Mouse (Mus musculus) liver, embryonic 11.5 days (tissue): ENCODE results near the gene Klhl5. TPM values are rescaled to one million over a fixed set of nuclear protein-coding genes. Genes with fewer than 3 reads are reported as not detected.

ENCODE experiments used
- ATAC-seq: fragments of 200-750 bp; cut with Nextera tagmentation; replicated peaks from 2 replicates; pipeline ENCODE4 v1.8.0; 2017; ENCODE audit warnings: moderate number of reproducible peaks, mild to moderate bottlenecking, moderate TSS enrichment, moderate library complexity; ENCODE audit not compliant: low FRiP score
- DNase-seq: peaks from one replicate; pipeline ENCODE4 v3.0.0-alpha.2; 2017; ENCODE audit warnings: low spot score
- H3K27ac ChIP-seq: fragments of 300-500 bp; sonication (generic); 2 replicates; pipeline ENCODE4 v1.5.1; 2014; ENCODE audit warnings: mild to moderate bottlenecking, low read depth, low read length, control low read depth
- H3K27me3 ChIP-seq: fragments of 300-500 bp; sonication (generic); replicated peaks from 2 replicates; pipeline ENCODE4 v1.6.1; 2014; ENCODE audit warnings: low read length, mixed read lengths; ENCODE audit not compliant: control insufficient read depth, insufficient read depth
- H3K36me3 ChIP-seq: fragments of 300-500 bp; sonication (generic); 2 replicates; pipeline ENCODE4 v1.6.1; 2014; ENCODE audit warnings: mild to moderate bottlenecking, low read length, moderate library complexity, mixed read lengths; ENCODE audit not compliant: control insufficient read depth, insufficient read depth
- H3K4me1 ChIP-seq: fragments of 300-500 bp; sonication (generic); replicated peaks from 2 replicates; pipeline ENCODE4 v1.6.1; 2014; ENCODE audit warnings: low read length, mixed read lengths; ENCODE audit not compliant: control insufficient read depth, insufficient read depth
- H3K4me2 ChIP-seq: fragments of 300-500 bp; sonication (generic); 2 replicates; pipeline ENCODE4 v1.6.1; 2014; ENCODE audit warnings: mild to moderate bottlenecking, control low read depth, moderate library complexity
- H3K4me3 ChIP-seq: fragments of 300-500 bp; sonication (generic); 2 replicates; pipeline ENCODE4 v1.5.1; 2014; ENCODE audit warnings: low read depth, low read length, control low read depth
- H3K9ac ChIP-seq: fragments of 300-500 bp; sonication (generic); 2 replicates; pipeline ENCODE4 v1.6.1; 2014; ENCODE audit warnings: low read depth, low read length, control low read depth
- H3K9me3 ChIP-seq: fragments of 300-500 bp; sonication (generic); 2 replicates; pipeline ENCODE4 v1.6.1; 2016; ENCODE audit warnings: low read length, inconsistent platforms, mixed read lengths; ENCODE audit not compliant: control insufficient read depth
- WGBS: fragments of 180-500 bp; shearing (Covaris S2); extraction: QIAGEN DNeasy Blood & Tissue Kit; methylation state at CpG from one replicate; pipeline ENCODE4 v1.1.7; 2014; 5-methylcytosine and 5-hydroxymethylcytosine counted together
- polyA plus RNA-seq: library from polyadenylated mRNA; unstranded; fragments of >200 nt; fragmentation: Nextera tagmentation; extraction: Ambion mirVana; gene quantifications from 2 replicates; pipeline ENCODE4 v1.2.1, GENCODE M21; 2014

The Klhl5 gene
- polyA plus RNA-seq, 1 experiment from 2014 or later = 10.0 TPM

DNA sequence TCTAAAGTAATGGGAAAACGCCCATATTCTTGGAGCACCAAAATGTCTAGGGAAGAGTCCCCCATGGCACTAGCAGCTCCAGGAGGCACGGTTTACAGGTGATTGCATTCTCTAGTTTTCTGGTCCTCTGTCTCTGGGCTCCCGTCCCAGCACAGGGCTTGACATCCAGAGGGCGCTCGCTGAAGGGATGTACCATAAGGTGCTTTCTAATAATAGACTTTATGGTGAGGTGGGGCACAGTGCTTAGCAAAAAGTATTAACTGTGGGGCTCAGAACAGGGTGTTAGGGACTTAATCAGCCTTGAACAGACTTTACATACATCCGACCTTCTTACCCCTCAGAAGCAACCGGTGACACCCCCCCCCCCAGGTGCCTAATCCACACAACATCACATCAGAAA, 32.6 kb upstream of the Klhl5 start:
- H3K27ac ChIP-seq = no peak overlapping the region
- ATAC-seq = no peak
- no peaks in the 10 kb centered on the region for H3K4me1 ChIP-seq
- H3K4me3 ChIP-seq = no peak overlapping the region
- no peak overlapping the region for H3K4me2 ChIP-seq
- H3K27me3 ChIP-seq = no peaks in the 10 kb centered on the region
- DNase-seq = no peak
- H3K36me3 ChIP-seq = no peaks in the 10 kb centered on the region
- no peak overlapping the region for H3K9ac ChIP-seq
- 58% methylated on average over 7 of the region's 7 CpGs for WGBS
- no peaks in the 10 kb centered on the region for H3K9me3 ChIP-seq

DNA sequence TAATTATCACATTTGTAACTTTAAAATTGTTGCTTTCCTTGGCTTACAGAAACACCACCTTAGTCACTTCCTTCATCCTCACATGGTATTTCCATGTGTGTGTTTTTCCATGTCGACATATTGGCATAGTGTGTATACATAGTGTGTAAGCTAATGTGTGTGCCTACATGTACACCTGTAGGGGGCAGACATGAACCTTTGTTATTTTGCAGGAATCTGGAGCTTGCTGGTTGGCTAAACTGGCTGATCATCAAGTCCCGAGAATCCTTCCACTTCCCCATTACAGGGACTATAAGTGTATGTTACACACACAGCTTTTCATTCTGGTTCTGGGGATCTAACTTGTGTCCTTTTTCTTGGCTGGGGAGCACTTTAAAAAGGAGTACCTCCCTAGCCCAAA, 31.3 kb upstream of the Klhl5 start:
- DNase-seq (no peak), ATAC-seq (no peak)
- Histone ChIP-seq H3K4me3 (no peak overlapping the region), H3K4me2 (no peak overlapping the region), H3K4me1 (no peaks in the 10 kb centered on the region), H3K27me3 (no peaks in the 10 kb centered on the region), H3K9me3 (no peaks in the 10 kb centered on the region), H3K36me3 (no peaks in the 10 kb centered on the region), H3K27ac (no peak overlapping the region), H3K9ac (no peak overlapping the region)
- 77% methylated on average over 2 of the region's 2 CpGs for WGBS

DNA sequence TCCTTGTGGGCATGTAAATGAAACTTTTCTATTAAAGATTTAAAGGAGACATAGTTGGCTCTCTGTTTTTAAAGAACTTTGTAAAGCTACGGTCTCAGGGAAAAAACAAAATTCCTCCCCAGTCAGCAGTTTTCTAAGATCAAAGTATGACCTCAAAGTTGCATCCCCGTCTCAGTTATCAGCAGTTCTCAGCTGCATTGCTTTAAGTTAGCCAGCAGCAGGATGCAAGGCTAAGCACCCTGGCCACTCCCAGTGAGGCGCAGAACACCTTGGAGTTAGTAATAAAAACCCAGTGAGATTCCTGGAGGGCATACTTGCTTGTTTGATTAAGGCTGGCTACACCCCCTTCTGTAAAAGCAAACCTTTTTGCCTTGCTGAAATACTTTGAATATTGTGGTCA, 30.6 kb upstream of the Klhl5 start:
- no peak for DNase-seq

DNA sequence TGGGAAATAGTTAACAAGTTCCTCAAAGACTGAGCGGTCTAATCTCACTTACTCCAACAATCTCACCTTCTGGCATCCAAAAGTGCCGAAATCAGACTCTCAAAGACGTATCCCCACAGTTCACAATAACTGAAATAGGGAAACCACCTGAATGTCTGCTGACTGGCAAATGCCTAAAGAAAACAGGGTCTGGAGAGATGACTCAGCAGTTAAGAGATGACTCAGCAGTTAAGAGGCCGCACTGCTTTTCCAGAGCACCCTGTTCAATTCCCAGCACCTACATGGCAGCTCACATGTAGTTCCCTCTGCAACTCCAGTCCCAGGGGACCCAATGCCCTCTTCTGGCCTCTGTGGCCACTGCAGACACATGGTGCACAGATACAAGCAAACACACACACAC, 29.3 kb upstream of the Klhl5 start:
- Histone ChIP-seq H3K9ac (no peak overlapping the region), H3K9me3 (no peaks in the 10 kb centered on the region), H3K27ac (no peak overlapping the region), H3K4me1 (no peaks in the 10 kb centered on the region), H3K36me3 (no peaks in the 10 kb centered on the region), H3K4me2 (no peak overlapping the region), H3K4me3 (no peak overlapping the region), H3K27me3 (no peaks in the 10 kb centered on the region)
- DNase-seq (no peak), ATAC-seq (no peak)
- 89% methylated on average over 4 of the region's 4 CpGs for WGBS

More for the DNA sequence above, 30.6 kb upstream of the Klhl5 start:
- no peak overlapping the region for H3K27ac ChIP-seq
- 48% methylated on average over 3 of the region's 3 CpGs for WGBS
- no peak overlapping the region for H3K4me2 ChIP-seq
- no peaks in the 10 kb centered on the region for H3K27me3 ChIP-seq
- no peaks in the 10 kb centered on the region for H3K4me1 ChIP-seq
- ATAC-seq = no peak
- no peaks in the 10 kb centered on the region for H3K9me3 ChIP-seq
- no peak overlapping the region for H3K4me3 ChIP-seq
- no peaks in the 10 kb centered on the region for H3K36me3 ChIP-seq
- H3K9ac ChIP-seq = no peak overlapping the region

DNA sequence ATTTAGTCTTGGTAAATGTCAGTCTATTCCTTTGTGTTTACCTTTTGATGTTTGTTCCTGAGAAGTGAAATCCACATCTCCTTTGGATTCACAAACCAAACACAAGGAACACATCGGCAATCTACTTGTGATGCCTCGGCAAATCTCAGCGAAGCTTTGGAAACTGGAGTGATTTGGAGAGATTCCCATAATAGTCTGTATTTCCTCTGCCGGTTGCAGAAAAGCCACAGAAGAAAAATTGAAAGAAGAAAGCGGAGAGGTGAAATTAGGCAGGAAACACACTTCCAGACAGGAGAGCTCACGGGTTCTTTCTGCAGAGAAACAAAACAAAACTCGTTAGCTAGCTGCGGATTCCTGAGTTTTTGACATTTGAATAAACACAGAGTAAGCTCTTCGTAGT, 27.5 kb upstream of the Klhl5 start:
- no peak for DNase-seq
- H3K4me1 ChIP-seq = no peaks in the 10 kb centered on the region
- ATAC-seq = no peak
- no peak overlapping the region for H3K4me2 ChIP-seq
- H3K4me3 ChIP-seq = no peak overlapping the region
- no peaks in the 10 kb centered on the region for H3K9me3 ChIP-seq
- H3K9ac ChIP-seq = no peak overlapping the region
- H3K27ac ChIP-seq = no peak overlapping the region
- WGBS = 67% methylated on average over 9 of the region's 9 CpGs
- H3K36me3 ChIP-seq = no peaks in the 10 kb centered on the region
- H3K27me3 ChIP-seq = no peaks in the 10 kb centered on the region

DNA sequence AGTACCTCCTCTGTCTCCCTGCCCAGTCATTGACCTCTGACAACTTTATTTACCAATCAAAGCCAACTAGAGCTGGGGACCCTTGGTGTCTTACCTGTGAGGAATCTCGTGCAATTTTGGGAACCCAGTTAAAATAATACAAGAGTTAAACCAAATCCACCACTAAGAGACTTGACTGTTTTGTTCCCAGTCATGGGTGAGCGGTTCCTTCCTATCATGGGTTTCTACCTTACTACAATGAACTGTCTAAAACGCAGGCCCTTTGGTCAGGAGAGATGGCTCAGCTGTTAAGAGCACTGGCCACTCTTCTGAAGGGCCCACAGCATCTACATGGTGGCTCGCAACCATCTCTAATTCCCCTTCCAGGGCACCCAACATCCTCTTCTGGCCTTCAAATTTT, 25.5 kb upstream of the Klhl5 start:
- no peak overlapping the region for H3K4me3 ChIP-seq
- 82% methylated on average over 4 of the region's 4 CpGs for WGBS
- H3K36me3 ChIP-seq = no peaks in the 10 kb centered on the region
- no peaks in the 10 kb centered on the region for H3K4me1 ChIP-seq
- no peak overlapping the region for H3K9ac ChIP-seq
- DNase-seq (no peak), ATAC-seq (no peak)
- no peak overlapping the region for H3K4me2 ChIP-seq
- no peak overlapping the region for H3K27ac ChIP-seq
- no peaks in the 10 kb centered on the region for H3K27me3 ChIP-seq
- no peaks in the 10 kb centered on the region for H3K9me3 ChIP-seq

DNA sequence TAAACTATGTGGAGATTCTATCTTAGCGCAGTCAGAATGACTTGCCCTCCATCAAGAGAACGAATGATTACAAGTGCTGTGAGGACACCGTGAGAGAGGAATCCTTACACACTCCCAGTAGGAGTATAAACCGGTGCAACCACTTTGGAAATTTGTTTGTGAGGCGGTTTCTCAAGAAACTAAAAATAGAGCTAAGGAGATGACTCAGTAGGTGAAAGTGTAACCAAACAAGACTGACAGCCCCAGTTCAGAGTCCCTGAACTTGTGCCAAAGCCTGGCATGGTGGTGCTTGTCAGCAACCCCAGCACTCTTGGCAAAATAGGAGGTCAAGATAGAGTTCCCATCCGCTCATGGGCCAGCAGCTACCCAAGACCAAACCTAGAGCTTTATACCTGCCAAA, 20.8 kb upstream of the Klhl5 start:
- no peaks in the 10 kb centered on the region for H3K27me3 ChIP-seq
- no peak overlapping the region for H3K4me2 ChIP-seq
- no peaks in the 10 kb centered on the region for H3K36me3 ChIP-seq
- WGBS = 78% methylated on average over 6 of the region's 6 CpGs
- ATAC-seq (no peak), DNase-seq (no peak)
- H3K4me3 ChIP-seq = no peak overlapping the region
- no peaks in the 10 kb centered on the region for H3K4me1 ChIP-seq
- no peak overlapping the region for H3K9ac ChIP-seq
- no peak overlapping the region for H3K27ac ChIP-seq
- no peaks in the 10 kb centered on the region for H3K9me3 ChIP-seq

DNA sequence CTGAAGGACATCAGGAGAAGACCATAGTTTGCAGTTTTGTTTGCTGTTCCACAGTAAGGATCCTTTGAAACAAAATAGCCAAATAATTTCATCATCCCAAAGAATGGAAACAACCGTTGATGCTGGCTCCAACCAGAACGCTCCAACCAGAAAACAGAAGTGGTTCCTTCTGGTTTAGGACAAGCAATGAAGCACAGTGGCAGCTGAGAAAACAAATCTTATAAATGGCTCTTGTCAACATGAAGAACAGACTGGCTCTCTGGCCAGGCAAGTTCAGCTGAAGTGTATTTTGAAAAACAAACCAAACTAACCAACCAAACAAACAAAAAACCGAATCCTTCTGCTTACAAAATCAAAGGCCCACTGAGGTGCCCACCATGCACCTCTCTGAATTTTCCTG, 17.6 kb upstream of the Klhl5 start:
- H3K4me3 ChIP-seq = no peak overlapping the region
- no peak overlapping the region for H3K4me2 ChIP-seq
- no peaks in the 10 kb centered on the region for H3K27me3 ChIP-seq
- WGBS = 74% methylated on average over 3 of the region's 3 CpGs
- ATAC-seq (no peak), DNase-seq (no peak)
- no peaks in the 10 kb centered on the region for H3K4me1 ChIP-seq
- H3K36me3 ChIP-seq = no peaks in the 10 kb centered on the region
- no peaks in the 10 kb centered on the region for H3K9me3 ChIP-seq
- H3K9ac ChIP-seq = no peak overlapping the region
- H3K27ac ChIP-seq = no peak overlapping the region

DNA sequence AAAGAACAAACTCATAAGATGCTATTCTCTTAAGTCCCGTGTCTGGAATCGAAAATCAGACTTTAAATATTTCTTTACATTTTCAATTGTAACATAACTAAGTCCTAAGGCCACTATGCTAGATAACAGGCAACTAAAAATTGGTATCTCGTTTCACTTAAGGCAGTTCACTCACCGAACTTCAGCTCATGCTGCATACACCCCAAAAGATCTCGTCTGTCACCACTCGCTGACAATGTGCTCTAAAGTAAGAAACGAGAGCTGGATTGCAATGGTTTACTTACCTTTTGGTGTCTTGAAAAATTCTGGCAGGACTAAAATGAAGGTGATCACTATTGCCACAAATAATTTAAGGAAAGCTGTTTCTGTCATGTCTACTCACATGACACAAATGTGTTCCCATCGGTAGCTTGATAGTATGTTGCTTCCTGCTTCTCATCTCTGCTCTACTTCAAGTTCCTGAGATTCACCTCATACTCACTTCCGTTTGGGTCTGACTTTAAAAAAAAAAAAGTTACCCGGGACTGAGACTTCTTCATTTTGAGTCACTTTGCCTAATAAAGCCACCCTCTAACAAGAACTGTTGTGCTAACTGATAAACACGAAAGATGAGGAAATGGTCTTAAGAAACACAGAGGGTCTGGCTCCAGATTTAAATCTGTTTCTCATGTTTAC, 16.0 kb upstream of the Klhl5 start:
- Histone ChIP-seq H3K36me3 (no peaks in the 10 kb centered on the region), H3K9me3 (no peaks in the 10 kb centered on the region), H3K27ac (no peak overlapping the region), H3K27me3 (no peaks in the 10 kb centered on the region), H3K4me1 (no peaks in the 10 kb centered on the region), H3K4me2 (peak overlapping the region; percentile 34; the same call in 1 of the 2 replicates), H3K9ac (no peak overlapping the region), H3K4me3 (no peak overlapping the region)
- 43% methylated on average over 11 of the region's 11 CpGs for WGBS
- DNase-seq = no peak
- ATAC-seq = no peak
